Mouse (Mus musculus) limb, embryonic 12.5 days (tissue): Measurements from ENCODE around the gene Usp47. TPM values are rescaled to one million over a fixed set of nuclear protein-coding genes. Genes with fewer than 3 reads are reported as not detected.

ENCODE experiments used
- ATAC-seq: fragments of 200-750 bp; cut with Nextera tagmentation; 2 replicates; pipeline ENCODE4 v1.8.0; 2017; ENCODE audit warnings: low read depth, moderate TSS enrichment; ENCODE audit not compliant: insufficient number of reproducible peaks, insufficient read depth, low FRiP score, low TSS enrichment
- H3K27ac ChIP-seq: fragments of 300-500 bp; sonication (generic); 2 replicates; pipeline ENCODE4 v1.5.1; 2016; ENCODE audit warnings: mild to moderate bottlenecking, moderate library complexity
- H3K27me3 ChIP-seq: fragments of 300-500 bp; sonication (generic); 2 replicates; pipeline ENCODE4 v1.6.1; 2016; ENCODE audit warnings: mild to moderate bottlenecking, moderate library complexity
- H3K36me3 ChIP-seq: fragments of 300-500 bp; sonication (generic); 2 replicates; pipeline ENCODE4 v1.6.1; 2016; ENCODE audit warnings: mild to moderate bottlenecking, moderate library complexity
- H3K4me1 ChIP-seq: fragments of 300-500 bp; sonication (generic); replicated peaks from 2 replicates; pipeline ENCODE4 v1.6.1; 2016
- H3K4me2 ChIP-seq: fragments of 300-500 bp; sonication (generic); 2 replicates; pipeline ENCODE4 v1.6.1; 2016; ENCODE audit warnings: mild to moderate bottlenecking, moderate library complexity
- H3K4me3 ChIP-seq: fragments of 300-500 bp; sonication (generic); replicated peaks from 2 replicates; pipeline ENCODE4 v1.5.1; 2016; ENCODE audit warnings: mild to moderate bottlenecking
- H3K9ac ChIP-seq: fragments of 300-500 bp; sonication (generic); replicated peaks from 2 replicates; pipeline ENCODE4 v1.6.1; 2016; ENCODE audit warnings: mild to moderate bottlenecking, moderate library complexity
- H3K9me3 ChIP-seq: fragments of 300-500 bp; sonication (generic); 2 replicates; pipeline ENCODE4 v1.6.1; 2016; ENCODE audit warnings: mild to moderate bottlenecking, moderate library complexity
- WGBS: fragments of 180-500 bp; shearing (Covaris S2); methylation state at CpG from one replicate; pipeline ENCODE4 v1.1.7; 2016; 5-methylcytosine and 5-hydroxymethylcytosine counted together
- polyA plus RNA-seq: library from polyadenylated mRNA; unstranded; fragments of >200 nt; fragmentation: Nextera tagmentation; extraction: Ambion mirVana; gene quantifications from 2 replicates; pipeline ENCODE4 v1.2.1, GENCODE M21; 2016

Usp47 gene
- polyA plus RNA-seq, 1 experiment from 2014 or later: 102 TPM

GRCm38 (mm10) chr7:112138509-112139405 is 115.5 kb downstream of the Usp47 start:
- H3K27ac ChIP-seq: no peak overlapping the region
- no peaks in the 10 kb centered on the region for H3K36me3 ChIP-seq
- ATAC-seq: no peak
- H3K4me3 ChIP-seq: no peak overlapping the region
- peaks cover 13% of the 10 kb centered on the region for H3K4me1 ChIP-seq
- no peaks in the 10 kb centered on the region for H3K9me3 ChIP-seq
- no peaks in the 10 kb centered on the region for H3K27me3 ChIP-seq
- H3K9ac ChIP-seq: no peak overlapping the region
- H3K4me2 ChIP-seq: no peak overlapping the region
- WGBS: 81% methylated on average over 11 of the region's 11 CpGs

GRCm38 (mm10) chr7:112140725-112141124 is 117.4 kb downstream of the Usp47 start:
- Histone ChIP-seq H3K9me3 (no peaks in the 10 kb centered on the region), H3K36me3 (no peaks in the 10 kb centered on the region), H3K9ac (no peak overlapping the region), H3K27me3 (no peaks in the 10 kb centered on the region), H3K4me3 (no peak overlapping the region), H3K4me1 (peaks cover 32% of the 10 kb centered on the region), H3K27ac (no peak overlapping the region), H3K4me2 (no peak overlapping the region)
- WGBS: 78% methylated on average over 2 of the region's 2 CpGs
- ATAC-seq: no peak

- Histone ChIP-seq H3K9ac (no peak overlapping the region), H3K27ac (no peak overlapping the region), H3K27me3 (no peaks in the 10 kb centered on the region), H3K4me3 (no peak overlapping the region), H3K9me3 (no peaks in the 10 kb centered on the region), H3K4me1 (peaks cover 30% of the 10 kb centered on the region), H3K36me3 (no peaks in the 10 kb centered on the region), H3K4me2 (no peak overlapping the region)
- WGBS: 68% methylated on average over 3 of the region's 3 CpGs
- no peak for ATAC-seq
These were observed 119.3 kb downstream of the Usp47 start for GRCm38 (mm10) chr7:112142616-112143015.

GRCm38 (mm10) chr7:112143090-112143500 is 119.8 kb downstream of the Usp47 start:
- Histone ChIP-seq H3K27ac (0 out of 2 replicates have a peak overlapping the region, but pooled peaks have one; percentile 12), H3K9me3 (no peaks in the 10 kb centered on the region), H3K4me2 (no peak overlapping the region), H3K27me3 (no peaks in the 10 kb centered on the region), H3K9ac (no peak overlapping the region), H3K36me3 (no peaks in the 10 kb centered on the region), H3K4me3 (no peak overlapping the region), H3K4me1 (peaks cover 30% of the 10 kb centered on the region)
- 48% methylated on average over 7 of the region's 7 CpGs for WGBS
- ATAC-seq: no peak

GRCm38 (mm10) chr7:112143978-112144377 is 120.7 kb downstream of the Usp47 start:
- no peaks in the 10 kb centered on the region for H3K27me3 ChIP-seq
- H3K9me3 ChIP-seq: no peaks in the 10 kb centered on the region
- H3K27ac ChIP-seq: peak overlapping the region; percentile 86
- no peak for ATAC-seq
- no peak overlapping the region for H3K4me3 ChIP-seq
- no peak overlapping the region for H3K4me2 ChIP-seq
- WGBS: 88% methylated on average over 4 of the region's 4 CpGs
- no peaks in the 10 kb centered on the region for H3K36me3 ChIP-seq
- no peak overlapping the region for H3K9ac ChIP-seq
- H3K4me1 ChIP-seq: peaks cover 30% of the 10 kb centered on the region

GRCm38 (mm10) chr7:112144646-112145179 is 121.4 kb downstream of the Usp47 start:
- WGBS: 33% methylated on average over 11 of the region's 11 CpGs
- Histone ChIP-seq H3K4me1 (peaks cover 30% of the 10 kb centered on the region), H3K9ac (no peak overlapping the region), H3K36me3 (no peaks in the 10 kb centered on the region), H3K4me2 (no peak overlapping the region), H3K27ac (peak overlapping the region; percentile 86), H3K27me3 (no peaks in the 10 kb centered on the region), H3K9me3 (no peaks in the 10 kb centered on the region), H3K4me3 (no peak overlapping the region)
- ATAC-seq: peak; percentile 58; the same call in 1 of the 2 replicates

GRCm38 (mm10) chr7:112147979-112148378 is 124.7 kb downstream of the Usp47 start:
- ATAC-seq: no peak
- 80% methylated on average over 2 of the region's 2 CpGs for WGBS
- H3K9ac ChIP-seq: no peak overlapping the region
- H3K4me3 ChIP-seq: no peak overlapping the region
- peaks cover 25% of the 10 kb centered on the region for H3K4me1 ChIP-seq
- no peaks in the 10 kb centered on the region for H3K27me3 ChIP-seq
- peaks cover 4% of the 10 kb centered on the region; the same call in 1 of the 2 replicates for H3K36me3 ChIP-seq
- no peaks in the 10 kb centered on the region for H3K9me3 ChIP-seq
- no peak overlapping the region for H3K4me2 ChIP-seq
- no peak overlapping the region for H3K27ac ChIP-seq

GRCm38 (mm10) chr7:112149113-112149512 is 125.8 kb downstream of the Usp47 start:
- no peak overlapping the region for H3K4me3 ChIP-seq
- WGBS: 85% methylated on average over 10 of the region's 10 CpGs
- no peak for ATAC-seq
- peaks cover 4% of the 10 kb centered on the region; the same call in 1 of the 2 replicates for H3K36me3 ChIP-seq
- H3K9me3 ChIP-seq: no peaks in the 10 kb centered on the region
- peaks cover 19% of the 10 kb centered on the region for H3K4me1 ChIP-seq
- no peak overlapping the region for H3K4me2 ChIP-seq
- H3K9ac ChIP-seq: no peak overlapping the region
- H3K27me3 ChIP-seq: no peaks in the 10 kb centered on the region
- no peak overlapping the region for H3K27ac ChIP-seq

GRCm38 (mm10) chr7:112154445-112154844 is 131.1 kb downstream of the Usp47 start:
- Histone ChIP-seq H3K36me3 (peaks cover 4% of the 10 kb centered on the region; the same call in 1 of the 2 replicates), H3K4me2 (no peak overlapping the region), H3K4me1 (peaks cover 34% of the 10 kb centered on the region), H3K27ac (no peak overlapping the region), H3K4me3 (no peak overlapping the region), H3K9ac (no peak overlapping the region), H3K27me3 (peaks cover 17% of the 10 kb centered on the region; the same call in 1 of the 2 replicates), H3K9me3 (no peaks in the 10 kb centered on the region)
- ATAC-seq: no peak
- WGBS: 64% methylated on average over 4 of the region's 4 CpGs

- 11% methylated on average over 1 of the region's 1 CpGs for WGBS
- peaks cover 17% of the 10 kb centered on the region; the same call in 1 of the 2 replicates for H3K27me3 ChIP-seq
- ATAC-seq: no peak
- H3K27ac ChIP-seq: no peak overlapping the region
- no peak overlapping the region for H3K4me2 ChIP-seq
- H3K9ac ChIP-seq: no peak overlapping the region
- peaks cover 3% of the 10 kb centered on the region; the same call in 1 of the 2 replicates for H3K36me3 ChIP-seq
- peaks cover 34% of the 10 kb centered on the region for H3K4me1 ChIP-seq
- no peak overlapping the region for H3K4me3 ChIP-seq
- no peaks in the 10 kb centered on the region for H3K9me3 ChIP-seq
These were observed 131.9 kb downstream of the Usp47 start for GRCm38 (mm10) chr7:112155194-112155593.

- H3K27ac ChIP-seq: 0 out of 2 replicates have a peak overlapping the region, but pooled peaks have one; percentile 12
- H3K4me1 ChIP-seq: peaks cover 34% of the 10 kb centered on the region
- no peaks in the 10 kb centered on the region for H3K36me3 ChIP-seq
- peak overlapping the region; percentile 74 for H3K9ac ChIP-seq
- no peaks in the 10 kb centered on the region for H3K9me3 ChIP-seq
- peak overlapping the region; percentile 70 for H3K4me2 ChIP-seq
- peak; percentile 16 for ATAC-seq
- peaks cover 21% of the 10 kb centered on the region; the same call in 1 of the 2 replicates for H3K27me3 ChIP-seq
- WGBS: 12% methylated on average over 23 of the region's 23 CpGs
- peak overlapping the region; percentile 59 for H3K4me3 ChIP-seq
These were observed 134.4 kb downstream of the Usp47 start for GRCm38 (mm10) chr7:112157584-112158315.
